Mouse (Mus musculus) G1E (cell line): ENCODE results near the gene Dcdc2a. TPM values are rescaled to one million over a fixed set of nuclear protein-coding genes. Genes with fewer than 3 reads are reported as not detected.

ENCODE experiments used
- ATAC-seq: 2 replicates; pipeline ENCODE4 v1.8.0; 2016; ENCODE audit warnings: mild to moderate bottlenecking; ENCODE audit not compliant: insufficient number of reproducible peaks, poor library complexity, low FRiP score, severe bottlenecking; ENCODE audit errors: extremely low read depth
- DNase-seq: peaks from one replicate; pipeline ENCODE4 v3.0.0; 2012; ENCODE audit warnings: low spot score
- H3K27me3 ChIP-seq: 2 replicates; pipeline ENCODE4 v1.6.1; 2012; ENCODE audit warnings: mild to moderate bottlenecking, low read length, inconsistent platforms; ENCODE audit not compliant: insufficient read depth
- H3K36me3 ChIP-seq: replicated peaks from 2 replicates; pipeline ENCODE3; 2012; ENCODE audit warnings: mild to moderate bottlenecking, inconsistent platforms
- H3K4me1 ChIP-seq: 2 replicates; pipeline ENCODE4 v1.6.1; 2012; ENCODE audit warnings: low read depth, low read length, inconsistent platforms, mixed read lengths; ENCODE audit not compliant: insufficient read depth
- H3K4me3 ChIP-seq: 2 replicates; pipeline ENCODE4 v1.5.1; 2012; ENCODE audit warnings: low read depth, mild to moderate bottlenecking, inconsistent platforms, low read length, moderate library complexity, mixed read lengths
- H3K9me3 ChIP-seq: replicated peaks from 2 replicates; pipeline ENCODE4 v1.6.1; 2012; ENCODE audit warnings: inconsistent platforms
- CTCF ChIP-seq: IDR thresholded peaks from 2 replicates; pipeline ENCODE4 v1.5.1; 2012; ENCODE audit warnings: low read depth, low read length, inconsistent platforms, mixed read lengths
- GATA1 ChIP-seq: IDR thresholded peaks from 2 replicates; pipeline ENCODE4 v1.6.1; 2012; ENCODE audit warnings: borderline replicate concordance, low read length, inconsistent platforms, mixed read lengths
- GATA2 ChIP-seq: IDR thresholded peaks from 2 replicates; pipeline ENCODE4 v1.6.1; 2012; ENCODE audit warnings: low read depth, low read length, inconsistent platforms, borderline replicate concordance
- POLR2AphosphoS5 ChIP-seq: IDR thresholded peaks from 2 replicates; pipeline ENCODE4 v1.6.1; 2012; ENCODE audit warnings: low read depth, low read length, inconsistent platforms; ENCODE audit not compliant: insufficient replicate concordance
- TAL1 ChIP-seq: conservative IDR thresholded peaks from 2 replicates; pipeline ENCODE4 v1.6.1; 2012; ENCODE audit warnings: low read depth, low read length, inconsistent platforms, mixed read lengths
- polyA plus RNA-seq: library from polyadenylated mRNA; stranded (reverse); fragments of >175 nt; gene quantifications from 2 replicates; pipeline ENCODE4 v1.2.3, GENCODE M21; 2012
- total RNA-seq, 2 experiments: library from RNA; stranded (forward) in 1 of 2; stranded (reverse) in 1 of 2; fragments of 200-1000 nt in 1 of 2; fragments of >200 nt in 1 of 2; fragmentation: Nextera tagmentation in 1 of 2; gene quantifications; 2 replicates each; pipeline ENCODE4 v1.2.3; 2014 to 2017

The Dcdc2a gene
- total and polyA plus RNA-seq, 3 experiments = 0.11 TPM; not detected in 2

DNA sequence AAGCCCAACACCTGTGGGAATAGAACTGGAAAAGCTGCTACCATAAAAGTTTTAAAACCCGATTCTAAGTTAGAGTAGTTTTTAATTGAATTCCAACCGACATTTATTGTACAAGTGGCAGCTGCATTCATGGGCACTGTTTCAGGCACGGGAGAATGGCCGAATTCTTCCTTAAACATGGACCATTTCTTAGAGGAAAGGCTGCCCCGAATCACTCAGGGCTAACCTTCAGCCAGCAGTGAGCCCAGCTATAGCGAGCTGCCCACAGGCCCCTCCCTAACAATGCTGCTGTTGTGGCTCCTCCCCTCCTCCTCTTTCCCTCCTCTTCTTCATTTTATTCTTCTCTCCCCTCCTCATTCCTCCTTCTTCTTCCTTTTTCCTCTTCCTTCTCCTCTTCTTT lies 44.8 kb downstream of the Dcdc2a start:
- DNase-seq = no peak
- no peaks in the 10 kb centered on the region for H3K36me3 ChIP-seq
- H3K27me3 ChIP-seq = 0 out of 2 replicates have a peak, but pooled peaks cover 4% of the 10 kb centered on the region
- no peak for ATAC-seq
- no peak for TF ChIP-seq TAL1
- no peak for TF ChIP-seq CTCF
- TF ChIP-seq GATA1 = no peak
- TF ChIP-seq GATA2 = no peak
- no peak for TF ChIP-seq POLR2AphosphoS5
- no peak overlapping the region for H3K4me3 ChIP-seq
- H3K9me3 ChIP-seq = no peaks in the 10 kb centered on the region
- no peaks in the 10 kb centered on the region for H3K4me1 ChIP-seq

GRCm38 (mm10) chr13:25105671-25106070 lies 49.9 kb downstream of the Dcdc2a start:
- Histone ChIP-seq H3K36me3 (no peaks in the 10 kb centered on the region), H3K27me3 (no peaks in the 10 kb centered on the region), H3K4me1 (no peaks in the 10 kb centered on the region), H3K9me3 (no peaks in the 10 kb centered on the region), H3K4me3 (no peak overlapping the region)
- ATAC-seq = no peak
- no peak for DNase-seq
- TF ChIP-seq CTCF = no peak
- no peak for TF ChIP-seq TAL1
- no peak for TF ChIP-seq GATA2
- no peak for TF ChIP-seq GATA1
- TF ChIP-seq POLR2AphosphoS5 = no peak

DNA sequence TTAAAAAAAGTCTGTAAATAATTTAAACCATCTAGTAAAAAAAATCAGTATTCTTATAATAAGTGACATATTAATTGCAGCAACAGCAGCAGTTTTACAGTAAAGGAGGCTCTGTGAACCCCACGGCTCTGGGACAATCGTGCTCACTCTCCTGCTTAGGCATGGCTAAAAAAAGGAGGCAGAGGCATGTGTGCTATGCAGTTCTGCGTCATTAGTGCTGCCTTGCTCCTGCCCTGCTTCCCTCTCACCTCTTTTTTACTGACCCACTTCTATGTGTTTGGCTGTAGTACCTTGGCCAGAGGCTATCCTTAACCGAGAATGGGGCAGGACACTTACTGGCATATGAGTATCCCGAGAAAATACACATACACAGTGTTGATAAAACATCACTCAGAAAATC lies 50.9 kb downstream of the Dcdc2a start:
- no peak for ATAC-seq
- Histone ChIP-seq H3K9me3 (no peaks in the 10 kb centered on the region), H3K36me3 (no peaks in the 10 kb centered on the region), H3K27me3 (no peaks in the 10 kb centered on the region), H3K4me1 (no peaks in the 10 kb centered on the region), H3K4me3 (no peak overlapping the region)
- no peak for DNase-seq
- TF ChIP-seq POLR2AphosphoS5 (no peak), CTCF (no peak), GATA1 (no peak), TAL1 (no peak), GATA2 (no peak)

GRCm38 (mm10) chr13:25108353-25108752 lies 52.5 kb downstream of the Dcdc2a start:
- no peaks in the 10 kb centered on the region for H3K27me3 ChIP-seq
- no peaks in the 10 kb centered on the region; the same call in 1 of the 2 replicates for H3K4me1 ChIP-seq
- H3K9me3 ChIP-seq = no peaks in the 10 kb centered on the region
- no peak for ATAC-seq
- no peak for DNase-seq
- TF ChIP-seq POLR2AphosphoS5 = no peak
- TF ChIP-seq TAL1 = no peak
- TF ChIP-seq GATA2 = no peak
- no peak for TF ChIP-seq CTCF
- TF ChIP-seq GATA1 = no peak
- H3K36me3 ChIP-seq = no peaks in the 10 kb centered on the region
- no peak overlapping the region for H3K4me3 ChIP-seq

DNA sequence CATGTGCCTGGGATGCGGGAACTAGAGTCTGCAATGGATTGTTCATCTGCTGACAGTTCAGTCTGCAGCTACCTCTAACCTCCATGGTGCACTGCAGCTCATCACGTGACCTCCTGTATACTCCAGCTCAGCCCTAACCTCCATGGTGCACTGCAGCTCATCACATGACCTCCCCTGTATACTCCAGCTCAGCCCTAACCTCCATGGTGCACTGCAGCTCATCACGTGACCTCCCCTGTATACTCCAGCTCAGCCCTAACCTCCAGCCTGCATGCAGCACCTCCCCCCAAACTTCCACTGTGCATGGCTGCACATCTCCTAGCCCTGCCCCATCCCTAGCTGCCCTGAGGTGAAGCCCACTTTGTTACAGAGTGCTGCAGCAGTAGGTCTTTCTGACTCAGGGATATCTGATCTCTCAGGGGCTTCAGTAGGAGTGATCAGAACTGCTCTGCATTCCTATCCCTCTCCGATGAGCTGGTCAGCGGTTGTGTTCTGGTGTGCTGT lies 54.8 kb downstream of the Dcdc2a start:
- DNase-seq = no peak
- H3K9me3 ChIP-seq = no peaks in the 10 kb centered on the region
- H3K4me3 ChIP-seq = no peak overlapping the region
- ATAC-seq = peak; percentile 15; the same call in 1 of the 2 replicates
- TF ChIP-seq POLR2AphosphoS5 (no peak), GATA1 (no peak), CTCF (no peak), GATA2 (no peak), TAL1 (no peak)
- peaks cover under 1% of the 10 kb centered on the region; the same call in 1 of the 2 replicates for H3K4me1 ChIP-seq
- no peaks in the 10 kb centered on the region for H3K27me3 ChIP-seq
- no peaks in the 10 kb centered on the region for H3K36me3 ChIP-seq

DNA sequence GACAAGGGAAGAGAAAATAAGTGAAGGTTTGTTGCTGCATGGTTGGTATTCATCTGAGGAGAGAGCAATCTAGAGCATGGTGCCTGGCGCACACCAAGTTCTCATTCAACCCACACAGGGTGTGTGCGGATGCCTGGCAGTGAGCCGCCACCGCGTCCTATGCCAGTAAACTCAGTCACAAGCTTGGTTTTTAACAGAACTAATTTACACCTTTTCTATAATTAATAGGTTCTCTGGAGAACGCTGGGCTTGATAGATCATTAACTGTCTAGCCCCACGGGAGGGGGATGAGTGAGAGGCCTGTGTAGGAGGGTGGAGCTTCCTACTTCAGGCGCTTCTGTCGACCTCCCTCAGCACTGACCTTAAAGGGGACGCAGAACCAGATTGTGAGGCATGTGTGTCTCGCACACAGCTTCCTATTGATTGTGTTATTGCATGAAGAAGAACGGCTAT lies 59.7 kb downstream of the Dcdc2a start:
- no peak for DNase-seq
- H3K4me3 ChIP-seq = no peak overlapping the region

More for the DNA sequence above, 59.7 kb downstream of the Dcdc2a start:
- H3K27me3 ChIP-seq = no peaks in the 10 kb centered on the region
- no peaks in the 10 kb centered on the region for H3K9me3 ChIP-seq
- no peaks in the 10 kb centered on the region for H3K36me3 ChIP-seq
- TF ChIP-seq POLR2AphosphoS5 = no peak
- no peak for TF ChIP-seq GATA1
- no peak for TF ChIP-seq GATA2
- no peak for TF ChIP-seq TAL1
- no peak for ATAC-seq
- peaks cover 3% of the 10 kb centered on the region; the same call in 1 of the 2 replicates for H3K4me1 ChIP-seq
